In the genomic region with DNA sequence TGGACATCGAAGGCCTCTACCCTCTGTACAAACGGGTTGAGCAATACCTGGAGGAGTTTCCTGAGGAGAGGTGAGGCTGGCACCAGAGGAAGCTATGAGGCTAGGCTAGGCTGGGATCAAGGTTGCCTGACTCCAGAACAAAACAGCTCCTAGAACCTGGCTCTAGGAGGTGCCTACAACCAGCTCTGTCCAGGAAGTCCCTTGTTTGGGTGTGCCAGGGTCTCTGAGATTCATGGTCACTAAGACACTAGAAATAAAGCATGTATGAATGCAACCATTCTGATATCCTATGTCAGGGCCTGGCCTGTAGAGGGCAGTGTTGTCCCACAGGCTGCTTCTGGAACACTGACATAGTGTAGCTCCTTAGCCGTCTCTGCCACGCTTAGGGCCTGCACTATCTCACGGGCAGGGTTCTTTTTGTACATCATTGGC, we compare ENCODE assay signal across 8 mouse cellular contexts. TPM values are rescaled to one million over a fixed set of nuclear protein-coding genes. Genes with fewer than 3 reads are reported as not detected.
DNase-seq lines count a peak whose midpoint lies in the region; ATAC-seq and TF ChIP-seq lines count a peak whose summit lies in the region.

No protein-coding gene starts in this region.

- no peaks in the 10 kb centered on the region for H3K79me2 ChIP-seq in heart, adult 2 months (replicated peaks; ENCODE audit: control insufficient read depth, insufficient read depth, low read length)

- peak; percentile 97 for TF ChIP-seq EP300 in heart, adult 2 months (IDR thresholded peaks at IDR 0.05; ENCODE audit: insufficient read depth, low read depth, low read length)

- 49% methylated on average over 5 of the region's 5 CpGs for WGBS in embryonic facial prominence, embryonic 11.5 days
- 19% methylated on average over 5 of the region's 5 CpGs for WGBS in heart, adult 2 months
- 34% methylated on average over 5 of the region's 5 CpGs for WGBS in limb, embryonic 15.5 days

- no peak overlapping the region for H3K9ac ChIP-seq in embryonic facial prominence, embryonic 11.5 days (replicated peaks; ENCODE audit: low read length)
- H3K9ac ChIP-seq in heart, adult 2 months (ENCODE audit: low read depth, low read length), result no peak overlapping the region
- H3K9ac ChIP-seq in limb, embryonic 15.5 days, result no peak overlapping the region

- H3K4me2 ChIP-seq in embryonic facial prominence, embryonic 11.5 days (ENCODE audit: low read depth, low read length), result no peak overlapping the region
- no peak overlapping the region for H3K4me2 ChIP-seq in limb, embryonic 15.5 days

- peak; percentile 69 for ATAC-seq in embryonic facial prominence, embryonic 11.5 days (replicated peaks; ENCODE audit: insufficient number of reproducible peaks, low FRiP score, low TSS enrichment, low read depth)
- peak; percentile 81 for ATAC-seq in limb, embryonic 15.5 days (ENCODE audit: insufficient number of reproducible peaks, low FRiP score, low TSS enrichment, low read depth)
- ATAC-seq in monocyte, adult 5-6 weeks (replicated peaks; ENCODE audit: insufficient number of reproducible peaks, low FRiP score, low TSS enrichment, poor library complexity, severe bottlenecking), result peak; percentile 75

- H3K27ac ChIP-seq in embryonic facial prominence, embryonic 11.5 days (replicated peaks; ENCODE audit: low read depth, low read length), result no peak overlapping the region
- peak overlapping the region; percentile 29 for H3K27ac ChIP-seq in heart, adult 2 months
- no peak overlapping the region for H3K27ac ChIP-seq in limb, embryonic 15.5 days

- no peak overlapping the region for H3K4me3 ChIP-seq in embryonic facial prominence, embryonic 11.5 days (ENCODE audit: low read depth, low read length)
- H3K4me3 ChIP-seq in heart, adult 2 months, result no peak overlapping the region
- no peak overlapping the region for H3K4me3 ChIP-seq in limb, embryonic 15.5 days

- peak; percentile 100 for TF ChIP-seq CTCF in heart, adult 2 months (IDR thresholded peaks at IDR 0.05)

- no peaks in the 10 kb centered on the region for H3K9me3 ChIP-seq in embryonic facial prominence, embryonic 11.5 days (replicated peaks; ENCODE audit: control insufficient read depth, low read length)
- H3K9me3 ChIP-seq in limb, embryonic 15.5 days, result no peaks in the 10 kb centered on the region

- H3K27me3 ChIP-seq in embryonic facial prominence, embryonic 11.5 days (ENCODE audit: control insufficient read depth, insufficient read depth, low read length), result no peaks in the 10 kb centered on the region
- no peaks in the 10 kb centered on the region for H3K27me3 ChIP-seq in heart, adult 2 months (ENCODE audit: control insufficient read depth, insufficient read depth, low read length)
- no peaks in the 10 kb centered on the region for H3K27me3 ChIP-seq in limb, embryonic 15.5 days

- no peaks in the 10 kb centered on the region; the same call in 1 of the 2 replicates for H3K36me3 ChIP-seq in embryonic facial prominence, embryonic 11.5 days (replicated peaks; ENCODE audit: control insufficient read depth, insufficient read depth, low read depth, low read length)
- H3K36me3 ChIP-seq in heart, adult 2 months (ENCODE audit: control insufficient read depth, insufficient read depth, low read length), result no peaks in the 10 kb centered on the region
- H3K36me3 ChIP-seq in limb, embryonic 15.5 days, result peaks cover 55% of the 10 kb centered on the region

- peak; percentile 85 for DNase-seq in 3T3-L1 (ENCODE audit: low read depth, low spot score)
- DNase-seq in adrenal gland, postnatal 14 days, result peak; percentile 91
- DNase-seq in embryonic facial prominence, embryonic 11.5 days (ENCODE audit: low spot score), result peak; percentile 86
- DNase-seq in heart, adult 2 months, result peak; percentile 82 to 89
- DNase-seq in kidney, adult 8-10 months, result peak; percentile 60 to 78
- peak; percentile 70 to 88 for DNase-seq in spleen, postnatal 4 days (ENCODE audit: low spot score in 2 of 2)

- no peak for TF ChIP-seq POLR2A in heart, adult 2 months (IDR thresholded peaks at IDR 0.05; ENCODE audit: insufficient read depth, low read depth, low read length)

- no peaks in the 10 kb centered on the region for H3K4me1 ChIP-seq in embryonic facial prominence, embryonic 11.5 days (ENCODE audit: control insufficient read depth, insufficient read depth, low read length)
- peaks cover 1% of the 10 kb centered on the region; the same call in 1 of the 2 replicates for H3K4me1 ChIP-seq in heart, adult 2 months (ENCODE audit: control insufficient read depth, insufficient read depth, low read length)
- H3K4me1 ChIP-seq in limb, embryonic 15.5 days, result peaks cover 3% of the 10 kb centered on the region; the same call in 1 of the 2 replicates

- intact Hi-C loops in heart, adult 2 months (cut with DNase I), result loop anchor here (1.0 kb wide), 1 partner anchor 196 kb away; no protein-coding TSS in a partner anchor

RNA-seq across cellular contexts. Expression of gene Ippk, which starts 28.3 kb away (rescaled TPM):
- 21.8 and 27.5 TPM in 2 replicates for total RNA-seq in adrenal gland, postnatal 14 days (2021)
- polyA plus RNA-seq in embryonic facial prominence, embryonic 11.5 days (2014; fragmentation: Nextera tagmentation; extraction: Ambion mirVana), result 13.5 and 14.9 TPM in 2 replicates
- 1 to 10 TPM; 6.7 to 7.3 TPM for total RNA-seq in heart, adult 2 months (2021)
- 4.3 and 6.9 TPM in 2 replicates for polyA plus RNA-seq in heart, adult 2 months (2012; rRNA removed)
- polyA plus RNA-seq in limb, embryonic 15.5 days (2015; fragmentation: Nextera tagmentation; extraction: Ambion mirVana), result 14.2 and 14.7 TPM in 2 replicates
- 5.0 to 8.4 TPM (median 7.5 TPM) in 3 replicates for total RNA-seq in monocyte, adult 5-6 weeks (2017)

RNA-seq across cellular contexts. Expression of gene Tes3-ps, which starts 43.8 kb away (rescaled TPM):
- total RNA-seq in adrenal gland, postnatal 14 days (2021), result 1.3 TPM in 2 replicates
- polyA plus RNA-seq in embryonic facial prominence, embryonic 11.5 days (2014; fragmentation: Nextera tagmentation; extraction: Ambion mirVana), result 0.60 and 0.70 TPM in 2 replicates
- total RNA-seq in heart, adult 2 months (2021), result 1 to 10 TPM in 1 of 2 experiments, under 1 TPM in 1; 0.99 to 1.4 TPM
- polyA plus RNA-seq in heart, adult 2 months (2012; rRNA removed), result 0.08 and 0.09 TPM in 2 replicates
- 0.72 and 0.88 TPM in 2 replicates for polyA plus RNA-seq in limb, embryonic 15.5 days (2015; fragmentation: Nextera tagmentation; extraction: Ambion mirVana)
- 1.9 to 2.1 TPM (median 2.0 TPM) in 3 replicates for total RNA-seq in monocyte, adult 5-6 weeks (2017)

RNA-seq across cellular contexts. Expression of gene Ecm2, which starts 55.3 kb away (rescaled TPM):
- 8.3 and 12.0 TPM in 2 replicates for total RNA-seq in adrenal gland, postnatal 14 days (2021)
- 0.13 and 0.39 TPM in 2 replicates for polyA plus RNA-seq in embryonic facial prominence, embryonic 11.5 days (2014; fragmentation: Nextera tagmentation; extraction: Ambion mirVana)
- total RNA-seq in heart, adult 2 months (2021), result 10 to 100 TPM; 13.4 to 15.4 TPM
- 8.2 and 14.8 TPM in 2 replicates for polyA plus RNA-seq in heart, adult 2 months (2012; rRNA removed)
- polyA plus RNA-seq in limb, embryonic 15.5 days (2015; fragmentation: Nextera tagmentation; extraction: Ambion mirVana), result 4.0 and 7.2 TPM in 2 replicates
- 0.21 TPM in 1 of 3 replicates, not detected in the others for total RNA-seq in monocyte, adult 5-6 weeks (2017)
